Comparison of ENCODE assay signal across 20 mouse cellular contexts in the genomic region with DNA sequence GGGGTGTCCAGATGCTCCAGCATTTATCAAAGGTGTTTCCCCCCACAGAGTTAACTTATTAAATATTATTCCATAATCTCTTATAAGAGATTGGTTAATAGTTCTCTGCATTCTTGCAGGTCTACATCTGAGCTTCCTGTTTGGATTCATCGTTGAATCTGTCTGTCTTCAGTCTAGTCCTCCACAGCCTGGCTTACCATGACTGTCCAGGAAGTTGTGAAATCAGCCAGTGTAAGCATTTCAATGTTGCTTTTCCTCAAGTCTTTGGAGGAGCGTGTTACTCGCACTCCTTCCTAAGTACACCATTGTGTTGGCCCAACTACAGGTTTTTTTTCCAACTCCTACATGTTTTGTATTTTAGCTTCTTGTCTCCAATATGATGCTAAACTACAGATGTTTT.
A peak's percentile ranks its signal among the peaks of the same experiment; 100 is the strongest.
DNase-seq lines count a peak whose midpoint lies in the region; ATAC-seq and TF ChIP-seq lines count a peak whose summit lies in the region.
"Had no signal": no experiment of that assay in that cellular context is flagged by ENCODE, and none has a peak within 500 bp of the region (broad histone marks: within the 10 kb centered on the region; RNA-seq: fewer than 3 reads in every experiment).

No protein-coding gene starts in this region.

- H3K4me3 ChIP-seq in lung, embryonic 14.5 days (ENCODE audit: low read depth, low read length): no peak overlapping the region
- H3K4me3 ChIP-seq: embryonic facial prominence, embryonic 10.5 days; embryonic facial prominence, embryonic 12.5 days; forebrain, embryonic 13.5 days; forebrain, embryonic 15.5 days had no signal

- WGBS in lung, embryonic 14.5 days: 66% methylated on average over 3 of the region's 3 CpGs

- H3K9me3 ChIP-seq in lung, embryonic 14.5 days (ENCODE audit: low read depth, low read length): no peaks in the 10 kb centered on the region
- H3K9me3 ChIP-seq: embryonic facial prominence, embryonic 10.5 days; embryonic facial prominence, embryonic 12.5 days; forebrain, embryonic 13.5 days; forebrain, embryonic 15.5 days had no signal

- no peaks in the 10 kb centered on the region for H3K4me1 ChIP-seq in lung, embryonic 14.5 days (ENCODE audit: insufficient read depth)
- H3K4me1 ChIP-seq: embryonic facial prominence, embryonic 10.5 days; embryonic facial prominence, embryonic 12.5 days; forebrain, embryonic 13.5 days; forebrain, embryonic 15.5 days had no signal

- H3K9ac ChIP-seq in lung, embryonic 14.5 days: no peak overlapping the region
- H3K9ac ChIP-seq: embryonic facial prominence, embryonic 12.5 days; forebrain, embryonic 13.5 days; forebrain, embryonic 15.5 days; forebrain, postnatal 0 days had no signal

- H3K4me2 ChIP-seq in lung, embryonic 14.5 days: no peak overlapping the region
- H3K4me2 ChIP-seq: embryonic facial prominence, embryonic 12.5 days; forebrain, embryonic 13.5 days; forebrain, embryonic 15.5 days had no signal

- H3K27me3 ChIP-seq in lung, embryonic 14.5 days (ENCODE audit: insufficient read depth, low read length): no peaks in the 10 kb centered on the region
- H3K27me3 ChIP-seq: embryonic facial prominence, embryonic 12.5 days; forebrain, embryonic 13.5 days; forebrain, embryonic 15.5 days had no signal

- ATAC-seq in lung, embryonic 14.5 days (ENCODE audit: insufficient read depth): no peak
- ATAC-seq in granulocyte monocyte progenitor cell, adult 5-6 weeks (replicated peaks; ENCODE audit: poor library complexity, severe bottlenecking): peak; percentile 93
- peak; percentile 85 for ATAC-seq in megakaryocyte progenitor cell, adult 5-6 weeks (replicated peaks; ENCODE audit: poor library complexity)
- ATAC-seq: forebrain, embryonic 13.5 days; forebrain, embryonic 15.5 days; forebrain, postnatal 0 days had no signal

- peak; percentile 4 for DNase-seq in lung, embryonic 14.5 days
- DNase-seq in lung, postnatal 25 days (ENCODE audit: low spot score): no peak
- no peak for DNase-seq in right cerebral cortex, postnatal 14 days
- no peak for DNase-seq in thymus, postnatal 10 days (ENCODE audit: low spot score in 2 of 2)
- DNase-seq: adrenal gland, adult 2 months; adrenal gland, postnatal 10 days; adrenal gland, postnatal 25 days; cerebellum, adult 11 months; cerebellum, adult 18-20 months; cerebellum, adult 8-10 months; cerebellum, adult 9-11 months; cerebellum, postnatal 14 days; cerebellum, postnatal 36 days; forebrain, postnatal 0 days had no signal

- no peaks in the 10 kb centered on the region for H3K36me3 ChIP-seq in lung, embryonic 14.5 days (ENCODE audit: insufficient read depth)
- H3K36me3 ChIP-seq: embryonic facial prominence, embryonic 10.5 days; embryonic facial prominence, embryonic 12.5 days; forebrain, embryonic 15.5 days had no signal

- no peak overlapping the region for H3K27ac ChIP-seq in lung, embryonic 14.5 days (ENCODE audit: low read depth)
- H3K27ac ChIP-seq: embryonic facial prominence, embryonic 10.5 days; embryonic facial prominence, embryonic 12.5 days; forebrain, embryonic 13.5 days; forebrain, embryonic 15.5 days had no signal

- no peak for TF ChIP-seq CTCF in lung, embryonic 14.5 days (IDR thresholded peaks at IDR 0.05; ENCODE audit: low read depth)
